Mouse (Mus musculus): Measurements from ENCODE around the gene Snap91.

The Snap91 gene

GRCm38 (mm10) chr9:86814340-86814739 is 66.1 kb downstream of the Snap91 start:
- 64% methylated on average over 6 of the region's 6 CpGs for WGBS

GRCm38 (mm10) chr9:86813327-86813726 is 67.1 kb downstream of the Snap91 start:
- WGBS, result 30% methylated on average over 5 of the region's 5 CpGs

- 44% methylated on average over 5 of the region's 5 CpGs for WGBS
Observed at GRCm38 (mm10) chr9:86810696-86811232, 69.7 kb downstream of the Snap91 start.

GRCm38 (mm10) chr9:86810213-86810612 is 70.2 kb downstream of the Snap91 start:
- WGBS, result 46% methylated on average over 3 of the region's 3 CpGs

GRCm38 (mm10) chr9:86800600-86801163 is 79.8 kb downstream of the Snap91 start:
- 46% methylated on average over 3 of the region's 3 CpGs for WGBS

- 83% methylated on average over 7 of the region's 7 CpGs for WGBS
Observed at GRCm38 (mm10) chr9:86799099-86799498, 81.4 kb downstream of the Snap91 start.

- WGBS, result 56% methylated on average over 7 of the region's 7 CpGs
Observed at GRCm38 (mm10) chr9:86798686-86799085, 81.8 kb downstream of the Snap91 start.

- WGBS, result 80% methylated on average over 5 of the region's 5 CpGs
Observed at GRCm38 (mm10) chr9:86798129-86798528, 82.3 kb downstream of the Snap91 start.

- 46% methylated on average over 4 of the region's 4 CpGs for WGBS
Observed at GRCm38 (mm10) chr9:86797553-86797952, 82.9 kb downstream of the Snap91 start.

GRCm38 (mm10) chr9:86795236-86795635 is 85.2 kb downstream of the Snap91 start:
- WGBS, result 41% methylated on average over 3 of the region's 3 CpGs

GRCm38 (mm10) chr9:86791927-86792326 is 88.5 kb downstream of the Snap91 start:
- WGBS, result 85% methylated on average over 7 of the region's 7 CpGs

- 53% methylated on average over 6 of the region's 6 CpGs for WGBS
Observed at GRCm38 (mm10) chr9:86789186-86789585, 91.3 kb downstream of the Snap91 start.

- WGBS, result 62% methylated on average over 2 of the region's 2 CpGs
Observed at GRCm38 (mm10) chr9:86782836-86783235, 97.6 kb downstream of the Snap91 start.

- 86% methylated on average over 4 of the region's 4 CpGs for WGBS
Observed at GRCm38 (mm10) chr9:86781426-86781825, 99.0 kb downstream of the Snap91 start.

- 39% methylated on average over 4 of the region's 4 CpGs for WGBS
Observed at GRCm38 (mm10) chr9:86778212-86778611, 102.2 kb downstream of the Snap91 start.

- WGBS, result 46% methylated on average over 7 of the region's 7 CpGs
Observed at GRCm38 (mm10) chr9:86777309-86777708, 103.1 kb downstream of the Snap91 start.

GRCm38 (mm10) chr9:86775374-86775773 is 105.1 kb downstream of the Snap91 start:
- 92% methylated on average over 6 of the region's 6 CpGs for WGBS

GRCm38 (mm10) chr9:86773996-86774395 is 106.5 kb downstream of the Snap91 start:
- whole genome bisulfite sequencing, result 67% methylated on average over 8 of the region's 8 CpGs

- 45% methylated on average over 3 of the region's 3 CpGs for WGBS
Observed at GRCm38 (mm10) chr9:86772897-86773296, 107.6 kb downstream of the Snap91 start.

GRCm38 (mm10) chr9:86766991-86767390 is 113.5 kb downstream of the Snap91 start:
- 86% methylated on average over 10 of the region's 10 CpGs for WGBS

- WGBS, result 36% methylated on average over 2 of the region's 2 CpGs
Observed at GRCm38 (mm10) chr9:86764002-86764401, 116.5 kb downstream of the Snap91 start.

- 52% methylated on average over 8 of the region's 8 CpGs for WGBS
Observed at GRCm38 (mm10) chr9:86762477-86763376, 117.7 kb downstream of the Snap91 start.
